Mouse (Mus musculus) erythroid progenitor cell, adult 5-6 weeks (primary cell): ENCODE data around the gene Mms19. TPM values are rescaled to one million over a fixed set of nuclear protein-coding genes. Genes with fewer than 3 reads are reported as not detected.
A peak's percentile ranks its signal among the peaks of the same experiment; 100 is the strongest.

Source experiments
- ATAC-seq: replicated peaks from 2 replicates; pipeline ENCODE4 v1.8.0; 2016; ENCODE audit warnings: moderate number of reproducible peaks, mild to moderate bottlenecking, moderate TSS enrichment, inconsistent platforms; ENCODE audit not compliant: poor library complexity, low FRiP score, severe bottlenecking
- total RNA-seq, 2 experiments: library from RNA; stranded (forward) in 1 of 2; stranded (reverse) in 1 of 2; fragments of 150-400 nt in 1 of 2; fragments of 186-747, 209-891 nt in 1 of 2; gene quantifications; 2 replicates each; pipeline versions ENCODE4 v1.2.3 to v1.2.4; 2015 to 2017; ENCODE audit warnings: low replicate concordance in 2 of 2

Mms19 gene
- total RNA-seq, 2 experiments from 2014 or later, result 15.4 to 20.5 TPM

DNA sequence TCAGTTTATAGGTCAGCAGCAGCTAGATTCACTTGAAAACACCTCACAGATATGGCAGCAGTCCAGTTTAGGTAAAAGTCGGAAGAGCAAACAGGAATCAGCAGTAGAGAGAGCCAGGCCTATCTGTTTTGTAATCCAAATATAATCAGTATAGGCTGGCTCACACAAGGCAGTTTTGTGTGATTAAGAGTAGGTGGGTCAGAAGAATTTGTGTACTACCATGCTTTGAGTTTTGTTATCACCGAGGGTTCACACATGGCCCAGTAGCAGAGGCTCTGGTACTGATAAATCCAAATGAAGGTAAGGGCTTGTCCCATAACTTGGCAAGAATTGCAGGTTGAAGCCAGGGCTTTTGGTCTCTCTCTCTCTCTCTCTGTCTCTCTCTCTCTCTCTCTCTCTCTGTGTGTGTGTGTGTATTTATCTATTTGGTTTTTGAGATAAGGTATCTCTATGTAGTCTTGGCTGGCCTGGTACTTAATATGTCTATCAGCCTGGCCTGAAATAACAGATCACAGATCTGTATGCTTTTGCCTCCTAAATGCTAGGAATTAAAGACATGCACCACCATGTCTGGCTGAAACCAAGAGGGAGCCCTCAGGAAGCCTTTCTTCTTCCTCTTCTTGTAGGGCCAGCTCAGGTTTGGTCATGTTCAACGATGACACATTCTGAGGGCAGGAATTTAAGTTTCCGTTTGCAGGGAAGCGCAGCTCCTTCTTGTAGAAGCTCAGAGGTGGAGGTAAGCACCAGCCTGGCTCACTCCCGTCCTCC lies 74.5 kb downstream of the Mms19 start:
- ATAC-seq, result no peak

DNA sequence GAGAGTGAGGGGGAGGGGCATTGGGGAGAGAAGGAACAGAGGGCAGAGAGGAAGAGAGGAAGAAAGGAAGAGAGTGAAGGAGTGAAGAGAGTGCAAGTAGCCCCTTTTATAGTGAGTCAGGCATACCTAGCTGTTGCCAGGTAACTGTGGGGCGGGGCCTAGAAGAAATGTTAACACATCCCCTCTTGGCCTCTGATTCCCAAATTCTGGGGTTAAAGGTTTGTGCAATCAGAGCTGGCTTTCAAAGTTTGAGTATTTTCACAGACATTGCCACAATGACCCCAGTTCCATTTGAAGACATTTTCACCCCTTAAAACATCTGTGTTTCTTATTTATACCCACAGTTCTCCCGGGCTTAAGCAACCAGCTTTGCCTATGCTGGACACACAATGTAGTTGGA lies 75.7 kb downstream of the Mms19 start:
- no peak for ATAC-seq

- no peak for ATAC-seq
Measured at GRCm38 (mm10) chr19:41902848-41903593, 77.9 kb downstream of the Mms19 start.

DNA sequence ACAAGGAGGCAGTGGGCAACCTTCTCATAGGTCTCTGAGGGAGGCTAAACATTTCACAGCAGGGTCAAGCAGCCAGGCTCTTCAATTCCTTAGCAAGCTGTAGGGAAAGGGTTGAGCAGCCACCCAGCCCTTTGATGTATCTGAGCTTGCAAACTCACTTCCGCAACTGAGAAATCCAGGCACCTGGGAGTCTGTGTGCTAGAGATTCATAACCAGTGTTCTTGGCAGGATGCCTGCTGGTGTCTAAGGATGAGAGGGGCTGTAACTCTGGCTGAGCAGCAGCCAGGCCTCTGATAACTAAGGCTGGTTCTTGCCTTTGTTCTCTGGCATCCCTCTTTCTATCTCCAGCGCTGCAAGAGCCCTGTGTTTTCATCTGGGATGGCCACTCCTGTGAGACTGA lies 79.3 kb downstream of the Mms19 start:
- no peak for ATAC-seq

DNA sequence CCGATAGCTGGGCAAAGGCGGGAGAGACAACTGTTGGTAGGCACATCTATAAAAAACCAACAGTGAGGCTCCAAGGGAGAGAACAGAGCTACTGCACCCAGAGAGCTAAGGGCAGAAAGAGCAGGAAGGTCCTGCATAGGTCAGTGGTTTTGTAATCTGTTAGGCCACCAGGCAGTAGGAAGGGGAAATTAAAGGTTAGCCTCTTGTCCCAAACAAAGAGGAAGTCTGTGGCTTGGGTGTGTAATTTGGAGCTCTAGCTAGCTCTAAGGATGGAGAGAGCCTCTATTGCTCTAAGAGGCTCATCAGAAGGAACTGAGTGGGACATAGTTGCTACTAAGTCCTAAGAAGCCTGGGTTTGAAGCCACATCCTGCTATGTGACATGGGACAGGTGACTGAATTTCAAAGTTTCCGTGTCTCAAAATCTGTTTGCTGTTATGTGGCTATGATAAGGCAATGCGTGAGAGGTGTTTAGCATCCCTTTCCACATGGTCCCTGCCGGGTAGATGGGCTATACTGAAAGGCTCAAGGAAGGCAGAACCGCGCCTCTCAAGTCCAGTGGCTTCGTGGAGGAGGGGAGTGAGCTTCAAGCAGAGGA lies 80.4 kb downstream of the Mms19 start:
- no peak for ATAC-seq

DNA sequence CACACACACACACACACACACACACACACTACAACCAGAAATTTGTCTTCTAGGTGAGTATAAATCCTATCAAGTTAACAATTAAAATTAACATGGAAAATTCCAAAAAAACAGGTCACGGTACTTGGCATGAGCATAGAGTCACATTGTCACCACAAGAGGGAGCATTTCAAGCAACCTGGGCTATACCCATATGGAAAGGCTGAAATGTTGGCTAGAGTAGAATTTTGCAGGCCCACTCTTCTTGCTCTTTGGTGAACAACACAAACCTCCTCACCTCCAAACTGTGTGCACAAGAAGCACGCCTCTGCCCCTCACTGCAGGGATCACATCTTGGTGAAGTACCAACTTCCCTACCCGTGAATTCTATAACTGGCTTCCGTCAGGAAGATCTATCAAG lies 82.1 kb downstream of the Mms19 start:
- 0 out of 2 replicates have a peak, but pooled peaks have one; percentile 47 for ATAC-seq

DNA sequence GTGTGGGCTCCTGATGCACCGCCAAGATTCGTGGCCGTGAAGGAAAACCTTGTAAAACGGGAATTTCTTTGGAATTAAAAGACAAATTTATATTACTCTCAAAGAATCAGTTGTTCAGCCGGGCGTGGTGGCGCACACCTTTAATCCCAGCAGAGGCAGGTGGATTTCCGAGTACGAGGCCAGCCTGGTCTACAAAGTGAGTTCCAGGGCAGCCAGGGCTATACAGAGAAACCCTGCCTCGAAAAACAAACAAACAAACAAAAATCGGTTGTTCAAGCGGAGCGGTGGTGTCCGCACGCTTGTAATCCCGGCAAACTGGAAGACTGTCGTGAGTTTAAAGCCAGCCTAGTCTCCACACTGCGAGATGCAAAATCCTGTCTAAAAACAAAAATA lies 84.6 kb downstream of the Mms19 start:
- ATAC-seq, result no peak

GRCm38 (mm10) chr19:41895460-41896318 lies 85.3 kb downstream of the Mms19 start, which contains the start of gene Rrp12:
Gene Rrp12 (minus strand): TSS chr19:41896173.
- ATAC-seq, result peak; percentile 94

DNA sequence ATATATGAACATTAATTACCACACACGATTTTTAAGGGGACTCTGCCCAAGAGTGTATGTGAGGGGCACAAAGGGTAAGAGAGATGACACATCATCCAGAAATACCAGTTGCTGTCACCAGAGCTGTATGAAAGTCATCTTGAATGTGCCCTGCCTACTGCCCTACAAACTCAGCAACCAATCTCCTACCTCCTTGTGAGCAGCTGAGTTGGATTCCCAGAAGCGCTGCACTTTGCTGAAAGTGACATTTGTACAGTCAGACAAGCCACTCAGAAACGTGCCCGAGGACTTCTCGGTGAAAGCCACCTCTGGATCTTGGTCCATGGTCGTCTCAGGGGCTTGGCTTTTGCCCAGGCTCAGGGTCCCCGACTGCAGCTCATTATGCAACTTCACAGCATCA lies 86.0 kb downstream of the Mms19 start:
- no peak for ATAC-seq

Other genes starting within 250 kb of the Mms19 start
- gene Slit1, start 237.5 kb downstream of the Mms19 start, total RNA-seq (2015; ENCODE audit: low replicate concordance), result 1.1 and 1.7 TPM in 2 replicates
- gene Slit1, start 237.5 kb downstream of the Mms19 start, total RNA-seq (2017; ENCODE audit: low replicate concordance), result 1.0 and 1.6 TPM in 2 replicates
- 83.4 and 100 TPM in 2 replicates for gene Arhgap19, start 179.1 kb downstream of the Mms19 start, total RNA-seq (2015; ENCODE audit: low replicate concordance)
- 98.9 and 131 TPM in 2 replicates for gene Arhgap19, start 179.1 kb downstream of the Mms19 start, total RNA-seq (2017; ENCODE audit: low replicate concordance)
- 3.2 and 3.8 TPM in 2 replicates for gene Frat1, start 151.2 kb downstream of the Mms19 start, total RNA-seq (2015; ENCODE audit: low replicate concordance)
- gene Frat1, start 151.2 kb downstream of the Mms19 start, total RNA-seq (2017; ENCODE audit: low replicate concordance), result 0.26 and 2.6 TPM in 2 replicates
- gene Frat2, start 133.0 kb downstream of the Mms19 start, total RNA-seq (2015; ENCODE audit: low replicate concordance), result 5.4 TPM in 2 replicates
- 2.6 and 3.9 TPM in 2 replicates for gene Frat2, start 133.0 kb downstream of the Mms19 start, total RNA-seq (2017; ENCODE audit: low replicate concordance)
- gene Rrp12, start 85.0 kb downstream of the Mms19 start, total RNA-seq (2015; ENCODE audit: low replicate concordance), result 1.1 and 2.1 TPM in 2 replicates
- 1.2 TPM in 1 of 2 replicates, not detected in the other for gene Rrp12, start 85.0 kb downstream of the Mms19 start, total RNA-seq (2017; ENCODE audit: low replicate concordance)
- gene Pgam1, start 69.2 kb downstream of the Mms19 start, total RNA-seq (2015; ENCODE audit: low replicate concordance), result 102 and 109 TPM in 2 replicates
- 17.3 and 26.3 TPM in 2 replicates for gene Pgam1, start 69.2 kb downstream of the Mms19 start, total RNA-seq (2017; ENCODE audit: low replicate concordance)
- gene Exosc1, start 47.7 kb downstream of the Mms19 start, total RNA-seq (2015; ENCODE audit: low replicate concordance), result 16.9 and 21.0 TPM in 2 replicates
- 7.1 and 14.1 TPM in 2 replicates for gene Exosc1, start 47.7 kb downstream of the Mms19 start, total RNA-seq (2017; ENCODE audit: low replicate concordance)
- gene Zdhhc16, start 47.7 kb downstream of the Mms19 start, total RNA-seq (2015; ENCODE audit: low replicate concordance), result 21.4 and 31.4 TPM in 2 replicates
- gene Zdhhc16, start 47.7 kb downstream of the Mms19 start, total RNA-seq (2017; ENCODE audit: low replicate concordance), result 15.1 and 25.8 TPM in 2 replicates
- gene Ubtd1, start 606 bp upstream of the Mms19 start, total RNA-seq (2015; ENCODE audit: low replicate concordance), result 4.3 TPM in 1 of 2 replicates, not detected in the other
- gene Ubtd1, start 606 bp upstream of the Mms19 start, total RNA-seq (2017; ENCODE audit: low replicate concordance), result 8.2 TPM in 1 of 2 replicates, not detected in the other
- gene Ankrd2, start 54.8 kb upstream of the Mms19 start, total RNA-seq (2015; ENCODE audit: low replicate concordance), result not detected in 2 replicates
- gene Ankrd2, start 54.8 kb upstream of the Mms19 start, total RNA-seq (2017; ENCODE audit: low replicate concordance), result not detected in 2 replicates
- not detected in 2 replicates for gene Hoga1, start 64.5 kb upstream of the Mms19 start, total RNA-seq (2015; ENCODE audit: low replicate concordance)
- gene Hoga1, start 64.5 kb upstream of the Mms19 start, total RNA-seq (2017; ENCODE audit: low replicate concordance), result not detected in 2 replicates
- gene 4933411K16Rik, start 71.1 kb upstream of the Mms19 start, total RNA-seq (2015; ENCODE audit: low replicate concordance), result not detected in 2 replicates
- not detected in 2 replicates for gene 4933411K16Rik, start 71.1 kb upstream of the Mms19 start, total RNA-seq (2017; ENCODE audit: low replicate concordance)
- gene Morn4, start 105.2 kb upstream of the Mms19 start, total RNA-seq (2015; ENCODE audit: low replicate concordance), result not detected in 2 replicates
- gene Morn4, start 105.2 kb upstream of the Mms19 start, total RNA-seq (2017; ENCODE audit: low replicate concordance), result not detected in 2 replicates
- gene Pi4k2a, start 109.3 kb upstream of the Mms19 start, total RNA-seq (2015; ENCODE audit: low replicate concordance), result 2.5 and 3.4 TPM in 2 replicates
- gene Pi4k2a, start 109.3 kb upstream of the Mms19 start, total RNA-seq (2017; ENCODE audit: low replicate concordance), result 2.1 and 3.3 TPM in 2 replicates
- 6.5 TPM in 1 of 2 replicates, not detected in the other for gene Avpi1, start 147.9 kb upstream of the Mms19 start, total RNA-seq (2015; ENCODE audit: low replicate concordance)
- gene Avpi1, start 147.9 kb upstream of the Mms19 start, total RNA-seq (2017; ENCODE audit: low replicate concordance), result 4.4 TPM in 1 of 2 replicates, not detected in the other
- 0.84 and 2.2 TPM in 2 replicates for gene Marveld1, start 166.2 kb upstream of the Mms19 start, total RNA-seq (2015; ENCODE audit: low replicate concordance)
- gene Marveld1, start 166.2 kb upstream of the Mms19 start, total RNA-seq (2017; ENCODE audit: low replicate concordance), result 1.9 and 3.9 TPM in 2 replicates
- gene Zfyve27, start 182.8 kb upstream of the Mms19 start, total RNA-seq (2015; ENCODE audit: low replicate concordance), result 7.1 and 9.4 TPM in 2 replicates
- 6.1 and 16.9 TPM in 2 replicates for gene Zfyve27, start 182.8 kb upstream of the Mms19 start, total RNA-seq (2017; ENCODE audit: low replicate concordance)
- gene Sfrp5, start 221.1 kb upstream of the Mms19 start, total RNA-seq (2015; ENCODE audit: low replicate concordance), result not detected in 2 replicates
- gene Sfrp5, start 221.1 kb upstream of the Mms19 start, total RNA-seq (2017; ENCODE audit: low replicate concordance), result not detected in 2 replicates